Mouse (Mus musculus): ENCODE results near the gene Il2rb. TPM values are rescaled to one million over a fixed set of nuclear protein-coding genes. Genes with fewer than 3 reads are reported as not detected.

Gene Il2rb
- polyA plus RNA-seq, 1 experiment from 2014 or later, result 0.04 TPM

GRCm38 (mm10) chr15:78447121-78447520 lies 48.0 kb downstream of the Il2rb start:
- Histone ChIP-seq H3K9ac (peak overlapping the region; percentile 59), H3K27me3 (replicated peaks) (peaks cover 11% of the 10 kb centered on the region; the same call in 1 of the 2 replicates), H3K4me2 (no peak overlapping the region), H3K4me3 (no peak overlapping the region), H3K9me3 (no peaks in the 10 kb centered on the region), H3K27ac (replicated peaks) (peak overlapping the region; percentile 53; the same call in 1 of the 2 replicates), H3K36me3 (no peaks in the 10 kb centered on the region), H3K4me1 (peaks cover 51% of the 10 kb centered on the region)
- no peak for ATAC-seq (ENCODE audit: extremely low read depth, insufficient number of reproducible peaks, low FRiP score, low TSS enrichment)
- 37% methylated on average over 7 of the region's 7 CpGs for WGBS

- WGBS, result 42% methylated on average over 6 of the region's 6 CpGs
- H3K27me3 ChIP-seq (replicated peaks), result peaks cover 14% of the 10 kb centered on the region; the same call in 1 of the 2 replicates
- H3K36me3 ChIP-seq, result no peaks in the 10 kb centered on the region
- no peak overlapping the region for H3K4me2 ChIP-seq
- H3K9ac ChIP-seq, result no peak overlapping the region; the same call in 1 of the 2 replicates
- ATAC-seq (ENCODE audit: extremely low read depth, insufficient number of reproducible peaks, low FRiP score, low TSS enrichment), result no peak
- peaks cover 54% of the 10 kb centered on the region for H3K4me1 ChIP-seq
- no peaks in the 10 kb centered on the region for H3K9me3 ChIP-seq
- no peak overlapping the region for H3K27ac ChIP-seq (replicated peaks)
- H3K4me3 ChIP-seq, result no peak overlapping the region
Observed at GRCm38 (mm10) chr15:78443857-78444256, 51.2 kb downstream of the Il2rb start.

- no peak for ATAC-seq (ENCODE audit: extremely low read depth, insufficient number of reproducible peaks, low FRiP score, low TSS enrichment)
- no peaks in the 10 kb centered on the region for H3K36me3 ChIP-seq
- peaks cover 61% of the 10 kb centered on the region for H3K4me1 ChIP-seq
Observed at GRCm38 (mm10) chr15:78442231-78442630, 52.8 kb downstream of the Il2rb start.

GRCm38 (mm10) chr15:78438973-78439372 lies 56.1 kb downstream of the Il2rb start:
- WGBS, result 55% methylated on average over 9 of the region's 9 CpGs
- H3K9ac ChIP-seq, result no peak overlapping the region
- ATAC-seq (ENCODE audit: extremely low read depth, insufficient number of reproducible peaks, low FRiP score, low TSS enrichment), result no peak

More at GRCm38 (mm10) chr15:78442231-78442630, 52.8 kb downstream of the Il2rb start:
- no peak overlapping the region for H3K9ac ChIP-seq
- no peak overlapping the region for H3K4me3 ChIP-seq
- H3K27ac ChIP-seq (replicated peaks), result no peak overlapping the region
- H3K27me3 ChIP-seq (replicated peaks), result peaks cover 16% of the 10 kb centered on the region; the same call in 1 of the 2 replicates
- H3K4me2 ChIP-seq, result no peak overlapping the region
- no peaks in the 10 kb centered on the region for H3K9me3 ChIP-seq
- WGBS, result 81% methylated on average over 19 of the region's 19 CpGs

GRCm38 (mm10) chr15:78438505-78438904 lies 56.6 kb downstream of the Il2rb start:
- no peak overlapping the region for H3K4me2 ChIP-seq
- H3K27ac ChIP-seq (replicated peaks), result no peak overlapping the region
- H3K9me3 ChIP-seq, result no peaks in the 10 kb centered on the region
- 52% methylated on average over 8 of the region's 8 CpGs for WGBS
- no peak for ATAC-seq (ENCODE audit: extremely low read depth, insufficient number of reproducible peaks, low FRiP score, low TSS enrichment)
- peaks cover 68% of the 10 kb centered on the region for H3K4me1 ChIP-seq
- peaks cover 28% of the 10 kb centered on the region for H3K27me3 ChIP-seq (replicated peaks)
- H3K9ac ChIP-seq, result 0 out of 2 replicates have a peak overlapping the region, but pooled peaks have one; percentile 25
- peaks cover 14% of the 10 kb centered on the region for H3K36me3 ChIP-seq
- H3K4me3 ChIP-seq, result no peak overlapping the region

More at GRCm38 (mm10) chr15:78438973-78439372, 56.1 kb downstream of the Il2rb start:
- peaks cover 9% of the 10 kb centered on the region for H3K36me3 ChIP-seq
- no peaks in the 10 kb centered on the region for H3K9me3 ChIP-seq
- H3K27me3 ChIP-seq (replicated peaks), result peaks cover 31% of the 10 kb centered on the region
- H3K4me2 ChIP-seq, result no peak overlapping the region
- H3K27ac ChIP-seq (replicated peaks), result no peak overlapping the region
- H3K4me1 ChIP-seq, result peaks cover 73% of the 10 kb centered on the region
- no peak overlapping the region for H3K4me3 ChIP-seq

GRCm38 (mm10) chr15:78438018-78438394 lies 57.1 kb downstream of the Il2rb start:
- WGBS, result 51% methylated on average over 4 of the region's 4 CpGs
- Histone ChIP-seq H3K9ac (peak overlapping the region; percentile 76), H3K36me3 (peaks cover 19% of the 10 kb centered on the region), H3K9me3 (no peaks in the 10 kb centered on the region), H3K27me3 (replicated peaks) (peaks cover 23% of the 10 kb centered on the region), H3K4me1 (peaks cover 65% of the 10 kb centered on the region), H3K4me3 (no peak overlapping the region), H3K4me2 (peak overlapping the region; percentile 77; the same call in 1 of the 2 replicates), H3K27ac (replicated peaks) (peak overlapping the region; percentile 84)
- ATAC-seq (ENCODE audit: extremely low read depth, insufficient number of reproducible peaks, low FRiP score, low TSS enrichment), result no peak

- H3K27me3 ChIP-seq (replicated peaks), result peaks cover 22% of the 10 kb centered on the region
- peak; percentile 7; the same call in 1 of the 2 replicates for ATAC-seq (ENCODE audit: extremely low read depth, insufficient number of reproducible peaks, low FRiP score, low TSS enrichment)
- peak overlapping the region; percentile 84 for H3K27ac ChIP-seq (replicated peaks)
- H3K4me1 ChIP-seq, result peaks cover 65% of the 10 kb centered on the region
- no peaks in the 10 kb centered on the region for H3K9me3 ChIP-seq
- peak overlapping the region; percentile 44 for H3K4me3 ChIP-seq
- peak overlapping the region; percentile 77 for H3K4me2 ChIP-seq
- WGBS, result 13% methylated on average over 23 of the region's 23 CpGs
- H3K36me3 ChIP-seq, result peaks cover 23% of the 10 kb centered on the region
- H3K9ac ChIP-seq, result peak overlapping the region; percentile 76
Observed at GRCm38 (mm10) chr15:78437237-78438017, 57.6 kb downstream of the Il2rb start.

- H3K9me3 ChIP-seq, result no peaks in the 10 kb centered on the region
- peak overlapping the region; percentile 44 for H3K4me3 ChIP-seq
- ATAC-seq (ENCODE audit: extremely low read depth, insufficient number of reproducible peaks, low FRiP score, low TSS enrichment), result peak; percentile 34; the same call in 1 of the 2 replicates
- H3K27me3 ChIP-seq (replicated peaks), result peaks cover 18% of the 10 kb centered on the region
- H3K36me3 ChIP-seq, result peaks cover 28% of the 10 kb centered on the region
- H3K4me2 ChIP-seq, result peak overlapping the region; percentile 77
- 13% methylated on average over 31 of the region's 32 CpGs for WGBS
- H3K4me1 ChIP-seq, result peaks cover 61% of the 10 kb centered on the region
- H3K9ac ChIP-seq, result peak overlapping the region; percentile 76
- H3K27ac ChIP-seq (replicated peaks), result peak overlapping the region; percentile 84
Observed at GRCm38 (mm10) chr15:78436380-78437192, 58.5 kb downstream of the Il2rb start.

GRCm38 (mm10) chr15:78435681-78436080 lies 59.4 kb downstream of the Il2rb start:
- no peak for ATAC-seq (ENCODE audit: extremely low read depth, insufficient number of reproducible peaks, low FRiP score, low TSS enrichment)

GRCm38 (mm10) chr15:78434896-78435520 lies 60.1 kb downstream of the Il2rb start:
- Histone ChIP-seq H3K36me3 (peaks cover 37% of the 10 kb centered on the region), H3K27ac (replicated peaks) (no peak overlapping the region), H3K4me3 (no peak overlapping the region), H3K4me1 (peaks cover 53% of the 10 kb centered on the region), H3K4me2 (no peak overlapping the region), H3K27me3 (replicated peaks) (peaks cover 18% of the 10 kb centered on the region), H3K9me3 (no peaks in the 10 kb centered on the region), H3K9ac (no peak overlapping the region)
- no peak for ATAC-seq (ENCODE audit: extremely low read depth, insufficient number of reproducible peaks, low FRiP score, low TSS enrichment)
- 42% methylated on average over 6 of the region's 6 CpGs for WGBS

More at GRCm38 (mm10) chr15:78435681-78436080, 59.4 kb downstream of the Il2rb start:
- peaks cover 18% of the 10 kb centered on the region for H3K27me3 ChIP-seq (replicated peaks)
- H3K4me1 ChIP-seq, result peaks cover 53% of the 10 kb centered on the region
- no peak overlapping the region for H3K4me3 ChIP-seq
- no peak overlapping the region for H3K27ac ChIP-seq (replicated peaks)
- 82% methylated on average over 11 of the region's 11 CpGs for WGBS
- H3K36me3 ChIP-seq, result peaks cover 37% of the 10 kb centered on the region
- no peaks in the 10 kb centered on the region for H3K9me3 ChIP-seq
- no peak overlapping the region for H3K4me2 ChIP-seq
- peak overlapping the region; percentile 74; the same call in 1 of the 2 replicates for H3K9ac ChIP-seq

Data from heart, embryonic 13.5 days (tissue).